Mouse (Mus musculus) splenic B cell, adult 2 months (primary cell): ENCODE measurements around the gene Olfr1440.

Experiments used
- DNase-seq: peaks from one replicate; pipeline ENCODE4 v3.0.0-alpha.2; 2011; ENCODE audit warnings: low read depth, low spot score
- H3K27me3 ChIP-seq: 2 replicates; pipeline ENCODE4 v1.6.1; 2012; ENCODE audit warnings: mild to moderate bottlenecking, low read length, moderate library complexity, mixed read lengths; ENCODE audit not compliant: control insufficient read depth, poor library complexity, insufficient read depth, severe bottlenecking
- H3K36me3 ChIP-seq: 2 replicates; pipeline ENCODE4 v1.6.1; 2012; ENCODE audit warnings: mild to moderate bottlenecking, low read length, moderate library complexity, mixed read lengths; ENCODE audit not compliant: control insufficient read depth, poor library complexity, insufficient read depth, severe bottlenecking

Olfr1440 gene

DNA sequence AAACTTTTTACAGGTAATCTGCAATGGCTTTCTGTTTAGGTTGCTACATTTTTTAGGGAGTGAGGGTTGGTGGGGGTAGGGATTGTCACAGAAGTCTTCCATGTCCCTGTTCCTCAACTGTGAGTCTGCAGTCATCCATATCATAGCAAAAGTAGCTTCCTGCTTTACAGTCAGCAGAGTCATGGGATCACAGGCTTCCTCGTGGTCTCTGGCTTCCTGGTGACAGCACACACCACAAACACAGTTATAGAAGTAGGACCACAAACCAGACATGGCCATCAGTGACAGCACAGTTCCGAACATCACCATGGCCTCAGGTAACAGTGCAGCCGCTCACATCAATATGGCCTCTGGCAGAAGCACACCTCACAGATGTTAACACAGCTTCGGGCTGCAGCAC, 55.5 kb downstream of the Olfr1440 start:
- Histone ChIP-seq H3K27me3 (no peaks in the 10 kb centered on the region), H3K36me3 (no peaks in the 10 kb centered on the region)
- no peak for DNase-seq

DNA sequence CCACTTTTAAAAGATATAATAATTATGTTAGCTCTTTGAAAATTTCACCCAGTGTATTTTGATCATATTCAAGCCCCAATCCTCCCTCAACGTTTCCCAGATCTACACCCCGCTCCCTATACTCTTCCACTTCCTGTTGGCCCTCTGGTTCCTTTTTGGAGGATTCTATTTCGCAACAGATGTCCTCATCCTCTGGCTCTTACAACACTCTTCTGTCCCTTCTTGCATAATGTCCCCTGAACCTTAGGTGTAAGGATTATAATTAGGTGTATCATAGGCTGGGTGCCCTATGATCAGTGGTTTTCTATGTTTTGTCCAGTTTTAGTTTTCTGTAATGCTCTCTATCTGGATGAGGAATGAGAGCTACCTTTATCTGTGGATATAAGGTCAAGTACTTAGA, 57.9 kb downstream of the Olfr1440 start:
- DNase-seq, result no peak
- Histone ChIP-seq H3K27me3 (no peaks in the 10 kb centered on the region), H3K36me3 (no peaks in the 10 kb centered on the region)
